Mouse (Mus musculus): ENCODE measurements around the gene Rad51b.

Rad51b gene

GRCm38 (mm10) chr12:79330571-79330970 lies 33.5 kb downstream of the Rad51b start:
- DNase-seq (ENCODE audit: low spot score in 2 of 2), result no peak

- DNase-seq (ENCODE audit: low spot score in 2 of 2), result no peak
These were observed 34.6 kb downstream of the Rad51b start for GRCm38 (mm10) chr12:79331722-79332121.

- DNase-seq (ENCODE audit: low spot score in 2 of 2), result no peak
These were observed 41.7 kb downstream of the Rad51b start for GRCm38 (mm10) chr12:79338791-79339190.

- no peak for DNase-seq (ENCODE audit: low spot score in 2 of 2)
These were observed 43.4 kb downstream of the Rad51b start for GRCm38 (mm10) chr12:79340513-79340912.

- DNase-seq (ENCODE audit: low spot score in 2 of 2), result no peak
These were observed 44.3 kb downstream of the Rad51b start for GRCm38 (mm10) chr12:79341291-79341845.

- DNase-seq (ENCODE audit: low spot score in 2 of 2), result no peak
These were observed 49.2 kb downstream of the Rad51b start for GRCm38 (mm10) chr12:79346198-79346733.

- peak; percentile 32 to 53 for DNase-seq (ENCODE audit: low spot score in 2 of 2)
These were observed 50.6 kb downstream of the Rad51b start for GRCm38 (mm10) chr12:79347643-79348042.

GRCm38 (mm10) chr12:79351461-79351860 lies 54.4 kb downstream of the Rad51b start:
- DNase-seq (ENCODE audit: low spot score in 2 of 2), result no peak

- no peak for DNase-seq (ENCODE audit: low spot score in 2 of 2)
These were observed 55.1 kb downstream of the Rad51b start for GRCm38 (mm10) chr12:79352086-79352741.

- no peak for DNase-seq (ENCODE audit: low spot score in 2 of 2)
These were observed 55.6 kb downstream of the Rad51b start for GRCm38 (mm10) chr12:79352742-79353114.

GRCm38 (mm10) chr12:79353356-79353755 lies 56.3 kb downstream of the Rad51b start:
- DNase-seq (ENCODE audit: low spot score in 2 of 2), result no peak

GRCm38 (mm10) chr12:79354621-79355020 lies 57.5 kb downstream of the Rad51b start:
- no peak for DNase-seq (ENCODE audit: low spot score in 2 of 2)

- DNase-seq (ENCODE audit: low spot score in 2 of 2), result no peak
These were observed 59.1 kb downstream of the Rad51b start for GRCm38 (mm10) chr12:79356138-79356537.

- no peak for DNase-seq (ENCODE audit: low spot score in 2 of 2)
These were observed 60.5 kb downstream of the Rad51b start for GRCm38 (mm10) chr12:79357631-79358030.

- peak; percentile 60 to 71 for DNase-seq (ENCODE audit: low spot score in 2 of 2)
These were observed 61.6 kb downstream of the Rad51b start for GRCm38 (mm10) chr12:79358613-79359218.

- DNase-seq (ENCODE audit: low spot score in 2 of 2), result no peak
These were observed 62.3 kb downstream of the Rad51b start for GRCm38 (mm10) chr12:79359404-79359803.

GRCm38 (mm10) chr12:79362219-79362618 lies 65.1 kb downstream of the Rad51b start:
- peak; percentile 25 to 50 for DNase-seq (ENCODE audit: low spot score in 2 of 2)

- no peak for DNase-seq (ENCODE audit: low spot score in 2 of 2)
These were observed 67.2 kb downstream of the Rad51b start for GRCm38 (mm10) chr12:79364284-79364683.

- no peak for DNase-seq (ENCODE audit: low spot score in 2 of 2)
These were observed 71.7 kb downstream of the Rad51b start for GRCm38 (mm10) chr12:79368818-79369217.

- DNase-seq (ENCODE audit: low spot score in 2 of 2), result no peak
These were observed 72.6 kb downstream of the Rad51b start for GRCm38 (mm10) chr12:79369512-79370165.

GRCm38 (mm10) chr12:79372697-79373096 lies 75.6 kb downstream of the Rad51b start:
- DNase-seq (ENCODE audit: low spot score in 2 of 2), result no peak

- no peak for DNase-seq (ENCODE audit: low spot score in 2 of 2)
These were observed 80.3 kb downstream of the Rad51b start for GRCm38 (mm10) chr12:79377378-79377777.

Measured in spleen, postnatal 36 days (tissue).